Mouse (Mus musculus) heart, embryonic 16.5 days (tissue): ENCODE measurements at regions not wholly inside any gene's neighbourhood (a gene's known extent, or its start where the extent isn't known, plus 50 kb on each side); places are given as distances from the start of the nearest gene placed in this dataset.
A peak's percentile ranks its signal among the peaks of the same experiment; 100 is the strongest.

Source experiments
- ATAC-seq: fragments of 200-750 bp; cut with Nextera tagmentation; replicated peaks from 2 replicates; pipeline ENCODE4 v1.8.0; 2017; ENCODE audit warnings: moderate number of reproducible peaks; ENCODE audit not compliant: insufficient read depth, low FRiP score; ENCODE audit errors: extremely low read depth
- H3K27ac ChIP-seq: fragments of 300-500 bp; sonication (generic); 2 replicates; pipeline ENCODE4 v1.5.1; 2014; ENCODE audit warnings: mild to moderate bottlenecking, low read length, control low read depth, moderate library complexity
- H3K27me3 ChIP-seq: fragments of 300-500 bp; sonication (generic); 2 replicates; pipeline ENCODE4 v1.6.1; 2014; ENCODE audit warnings: low read length, mixed read lengths; ENCODE audit not compliant: control insufficient read depth, insufficient read depth
- H3K36me3 ChIP-seq: fragments of 300-500 bp; sonication (generic); 2 replicates; pipeline ENCODE4 v1.6.1; 2014; ENCODE audit not compliant: control insufficient read depth, insufficient read depth
- H3K4me1 ChIP-seq: fragments of 300-500 bp; sonication (generic); 2 replicates; pipeline ENCODE4 v1.6.1; 2014; ENCODE audit warnings: low read length, mixed read lengths; ENCODE audit not compliant: control insufficient read depth, insufficient read depth
- H3K4me2 ChIP-seq: fragments of 300-500 bp; sonication (generic); 2 replicates; pipeline ENCODE4 v1.6.1; 2014; ENCODE audit warnings: low read depth, mild to moderate bottlenecking, control low read depth, low read length
- H3K4me3 ChIP-seq: fragments of 300-500 bp; sonication (generic); 2 replicates; pipeline ENCODE4 v1.5.1; 2014; ENCODE audit warnings: mild to moderate bottlenecking, control low read depth, low read length
- H3K9ac ChIP-seq: fragments of 300-500 bp; sonication (generic); 2 replicates; pipeline ENCODE4 v1.6.1; 2014; ENCODE audit warnings: low read length, control low read depth
- H3K9me3 ChIP-seq: fragments of 300-500 bp; sonication (generic); replicated peaks from 2 replicates; pipeline ENCODE4 v1.6.1; 2016; ENCODE audit warnings: low read length; ENCODE audit not compliant: control insufficient read depth
- WGBS: fragments of 180-500 bp; shearing (Covaris S2); extraction: QIAGEN DNeasy Blood & Tissue Kit; methylation state at CpG from one replicate; pipeline ENCODE4 v1.1.7; 2014; 5-methylcytosine and 5-hydroxymethylcytosine counted together

DNA sequence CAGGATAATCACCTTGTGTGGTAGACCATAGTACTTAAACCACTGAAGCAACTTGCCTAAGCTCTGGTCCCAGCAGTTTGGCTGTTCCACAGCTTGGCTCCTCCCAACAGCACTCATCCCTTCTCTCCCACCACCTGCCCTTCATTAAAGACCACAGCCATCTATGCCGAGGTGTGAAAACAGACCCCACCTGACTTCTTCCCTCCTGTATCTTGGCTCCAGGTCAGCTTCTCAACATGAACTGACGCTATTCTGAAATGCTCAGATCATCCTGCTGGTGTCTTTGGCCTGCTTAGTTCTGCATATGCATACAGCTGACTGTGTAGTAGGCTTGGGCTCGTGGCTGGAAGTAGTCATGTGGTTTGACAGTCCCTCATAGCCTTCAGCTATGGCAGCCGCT lies 177.1 kb downstream of the Abcc12 start:
- no peak overlapping the region for H3K4me2 ChIP-seq
- H3K36me3 ChIP-seq = no peaks in the 10 kb centered on the region
- no peak overlapping the region for H3K4me3 ChIP-seq
- H3K27me3 ChIP-seq = no peaks in the 10 kb centered on the region
- no peaks in the 10 kb centered on the region for H3K4me1 ChIP-seq
- no peak overlapping the region for H3K27ac ChIP-seq
- WGBS = 67% methylated on average over 4 of the region's 4 CpGs
- no peaks in the 10 kb centered on the region for H3K9me3 ChIP-seq
- H3K9ac ChIP-seq = no peak overlapping the region
- no peak for ATAC-seq

GRCm38 (mm10) chr8:86401946-86402345 lies 178.5 kb downstream of the Abcc12 start:
- Histone ChIP-seq H3K9me3 (no peaks in the 10 kb centered on the region), H3K4me3 (no peak overlapping the region), H3K4me1 (no peaks in the 10 kb centered on the region), H3K27ac (no peak overlapping the region), H3K4me2 (no peak overlapping the region), H3K9ac (no peak overlapping the region), H3K27me3 (no peaks in the 10 kb centered on the region), H3K36me3 (no peaks in the 10 kb centered on the region)
- ATAC-seq = no peak
- WGBS = 63% methylated on average over 2 of the region's 2 CpGs

- Histone ChIP-seq H3K4me3 (no peak overlapping the region), H3K9me3 (peaks cover 4% of the 10 kb centered on the region; the same call in 1 of the 2 replicates), H3K27ac (no peak overlapping the region), H3K4me2 (no peak overlapping the region), H3K36me3 (no peaks in the 10 kb centered on the region), H3K9ac (no peak overlapping the region), H3K27me3 (no peaks in the 10 kb centered on the region), H3K4me1 (no peaks in the 10 kb centered on the region)
- 85% methylated on average over 3 of the region's 3 CpGs for WGBS
- ATAC-seq = no peak
These were observed 185.4 kb downstream of the Abcc12 start for GRCm38 (mm10) chr8:86395121-86395520.

DNA sequence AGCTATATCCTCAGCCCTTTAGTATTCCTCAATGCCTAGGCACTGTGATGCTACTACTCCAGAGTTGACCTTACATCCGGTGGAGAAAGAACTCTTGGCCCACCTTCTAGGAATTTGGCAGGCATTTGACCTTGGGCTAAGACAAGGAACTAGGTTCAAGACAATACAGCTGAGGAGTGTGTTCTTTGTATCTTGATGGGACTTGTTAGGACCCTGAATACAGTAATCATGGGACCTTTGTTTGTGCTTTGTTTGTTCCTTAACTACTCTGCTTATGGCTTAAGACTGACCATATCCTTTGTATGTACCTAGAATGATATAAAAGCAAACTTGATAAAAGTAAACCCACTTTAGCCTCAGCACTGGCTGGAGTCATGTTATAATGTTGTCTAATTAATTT lies 186.7 kb downstream of the Abcc12 start:
- no peak overlapping the region for H3K27ac ChIP-seq
- no peak overlapping the region for H3K9ac ChIP-seq
- 58% methylated on average over 1 of the region's 1 CpGs for WGBS
- H3K36me3 ChIP-seq = no peaks in the 10 kb centered on the region
- H3K4me3 ChIP-seq = no peak overlapping the region
- H3K4me2 ChIP-seq = no peak overlapping the region
- no peaks in the 10 kb centered on the region for H3K4me1 ChIP-seq
- no peaks in the 10 kb centered on the region for H3K27me3 ChIP-seq
- peaks cover 4% of the 10 kb centered on the region; the same call in 1 of the 2 replicates for H3K9me3 ChIP-seq
- no peak for ATAC-seq

DNA sequence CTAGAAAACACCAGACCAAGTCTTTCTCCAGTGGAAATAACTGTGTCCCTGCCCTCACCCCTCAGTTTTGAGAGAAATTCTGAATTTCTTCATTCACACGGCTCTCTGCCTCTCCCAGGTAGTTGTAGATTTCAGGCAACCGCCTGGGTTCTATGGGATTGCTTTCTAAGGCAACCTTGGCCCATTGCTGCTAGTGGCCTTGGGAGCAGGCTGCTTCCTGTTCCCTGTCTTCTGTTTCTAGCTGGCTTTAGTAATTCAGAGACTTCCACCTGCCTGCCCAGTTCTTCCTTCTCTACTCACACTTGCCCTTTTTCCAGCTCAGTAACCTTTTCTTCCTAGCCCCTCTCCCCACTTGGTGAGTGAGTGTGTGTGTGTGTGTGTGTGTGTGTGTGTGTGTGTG lies 187.1 kb downstream of the Abcc12 start:
- Histone ChIP-seq H3K27ac (no peak overlapping the region), H3K9me3 (peaks cover 4% of the 10 kb centered on the region; the same call in 1 of the 2 replicates), H3K4me1 (no peaks in the 10 kb centered on the region), H3K27me3 (no peaks in the 10 kb centered on the region), H3K36me3 (no peaks in the 10 kb centered on the region), H3K9ac (no peak overlapping the region), H3K4me2 (no peak overlapping the region), H3K4me3 (no peak overlapping the region)
- WGBS = 68% methylated on average over 2 of the region's 2 CpGs
- ATAC-seq = no peak

DNA sequence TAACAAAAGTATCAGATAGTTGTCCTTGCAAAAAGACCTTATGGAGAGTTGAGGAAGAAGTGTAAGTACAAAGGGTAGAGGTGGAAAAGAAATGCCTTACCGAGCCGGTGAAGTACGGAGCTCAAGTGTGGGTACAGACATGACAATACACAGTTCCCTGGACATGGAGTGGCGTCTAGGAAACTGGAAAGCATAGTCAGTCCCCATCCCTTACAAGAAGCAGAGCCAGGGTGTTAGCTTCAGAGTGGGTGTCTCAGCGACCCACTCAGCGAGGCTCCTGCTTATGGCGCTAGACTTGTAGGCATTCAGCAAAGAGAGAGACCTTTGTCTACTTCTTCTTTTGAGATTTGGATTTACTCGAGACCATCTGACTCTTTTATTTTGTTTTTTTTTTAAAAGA lies 189.8 kb downstream of the Abcc12 start:
- Histone ChIP-seq H3K27me3 (no peaks in the 10 kb centered on the region), H3K4me2 (no peak overlapping the region), H3K4me1 (no peaks in the 10 kb centered on the region), H3K9ac (no peak overlapping the region), H3K9me3 (no peaks in the 10 kb centered on the region), H3K36me3 (no peaks in the 10 kb centered on the region), H3K4me3 (no peak overlapping the region), H3K27ac (no peak overlapping the region)
- 80% methylated on average over 8 of the region's 8 CpGs for WGBS
- no peak for ATAC-seq

DNA sequence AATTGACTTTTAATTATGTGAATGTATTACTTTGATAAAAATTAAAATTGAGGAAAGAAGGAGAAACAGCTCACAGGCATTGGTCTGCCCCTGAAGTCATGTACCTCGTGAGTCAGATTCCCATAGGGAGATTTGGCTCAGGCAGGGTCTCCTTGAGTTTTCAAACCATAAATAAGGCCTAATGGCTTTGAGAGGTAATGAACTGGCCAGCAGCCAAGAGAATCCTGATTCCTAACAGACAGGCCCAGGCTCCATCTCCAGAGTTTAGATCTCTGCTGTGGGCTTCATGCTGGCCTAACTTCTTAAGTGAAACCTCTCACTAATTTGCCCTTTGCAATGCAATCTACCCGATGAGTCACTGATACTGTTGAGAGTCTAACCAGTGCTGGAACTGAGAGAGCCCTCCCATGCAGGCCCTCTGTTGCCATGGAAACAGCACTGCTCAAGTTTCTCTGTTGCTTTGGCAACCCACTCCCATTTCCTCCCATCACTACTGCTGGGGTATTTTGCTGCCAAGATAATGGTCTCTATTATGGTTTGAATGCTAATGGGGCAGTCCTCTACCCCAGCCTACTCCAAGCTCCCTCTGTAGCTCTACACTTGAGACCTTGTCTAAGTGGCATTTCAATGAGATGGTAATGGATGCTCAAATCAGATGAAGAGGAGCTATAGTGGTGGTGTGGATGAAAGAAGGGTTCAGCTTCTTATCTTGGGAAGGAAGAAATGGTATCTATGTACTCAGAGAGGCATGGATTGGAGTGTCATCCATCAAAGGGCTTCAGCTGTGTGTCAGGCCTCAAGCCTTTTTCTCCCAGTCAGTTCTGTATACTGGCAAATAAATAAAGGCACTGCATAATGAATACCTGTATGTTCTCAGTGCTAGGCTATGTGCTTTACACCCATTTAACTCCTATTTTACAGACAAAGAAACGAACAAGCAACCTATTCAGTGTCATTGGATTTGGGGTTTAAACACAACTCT lies 190.5 kb downstream of the Abcc12 start:
- no peaks in the 10 kb centered on the region for H3K36me3 ChIP-seq
- H3K9ac ChIP-seq = no peak overlapping the region
- H3K27ac ChIP-seq = no peak overlapping the region
- peak; percentile 49 for ATAC-seq
- H3K4me3 ChIP-seq = no peak overlapping the region
- H3K4me2 ChIP-seq = no peak overlapping the region
- H3K27me3 ChIP-seq = no peaks in the 10 kb centered on the region
- no peaks in the 10 kb centered on the region for H3K9me3 ChIP-seq
- WGBS = 46% methylated on average over 3 of the region's 3 CpGs
- no peaks in the 10 kb centered on the region for H3K4me1 ChIP-seq

GRCm38 (mm10) chr8:86385236-86385635 lies 195.2 kb downstream of the Abcc12 start:
- H3K4me2 ChIP-seq = no peak overlapping the region
- no peak overlapping the region for H3K9ac ChIP-seq
- 88% methylated on average over 7 of the region's 7 CpGs for WGBS
- H3K27ac ChIP-seq = no peak overlapping the region
- no peak for ATAC-seq
- H3K27me3 ChIP-seq = no peaks in the 10 kb centered on the region
- H3K9me3 ChIP-seq = no peaks in the 10 kb centered on the region
- no peaks in the 10 kb centered on the region for H3K36me3 ChIP-seq
- no peaks in the 10 kb centered on the region for H3K4me1 ChIP-seq
- H3K4me3 ChIP-seq = no peak overlapping the region

GRCm38 (mm10) chr8:86381977-86382376 lies 198.5 kb downstream of the Abcc12 start:
- no peaks in the 10 kb centered on the region for H3K9me3 ChIP-seq
- 82% methylated on average over 10 of the region's 10 CpGs for WGBS
- no peaks in the 10 kb centered on the region for H3K36me3 ChIP-seq
- no peak for ATAC-seq
- H3K4me3 ChIP-seq = no peak overlapping the region
- H3K9ac ChIP-seq = no peak overlapping the region
- no peak overlapping the region for H3K4me2 ChIP-seq
- no peak overlapping the region for H3K27ac ChIP-seq
- H3K4me1 ChIP-seq = no peaks in the 10 kb centered on the region
- H3K27me3 ChIP-seq = no peaks in the 10 kb centered on the region
